Mouse (Mus musculus) thymus, postnatal 14 days (tissue): ENCODE results near the gene Znfx1.

Experiments
- DNase-seq: peaks from one replicate; pipeline ENCODE4 v3.0.0; 2021

Gene Znfx1

DNA sequence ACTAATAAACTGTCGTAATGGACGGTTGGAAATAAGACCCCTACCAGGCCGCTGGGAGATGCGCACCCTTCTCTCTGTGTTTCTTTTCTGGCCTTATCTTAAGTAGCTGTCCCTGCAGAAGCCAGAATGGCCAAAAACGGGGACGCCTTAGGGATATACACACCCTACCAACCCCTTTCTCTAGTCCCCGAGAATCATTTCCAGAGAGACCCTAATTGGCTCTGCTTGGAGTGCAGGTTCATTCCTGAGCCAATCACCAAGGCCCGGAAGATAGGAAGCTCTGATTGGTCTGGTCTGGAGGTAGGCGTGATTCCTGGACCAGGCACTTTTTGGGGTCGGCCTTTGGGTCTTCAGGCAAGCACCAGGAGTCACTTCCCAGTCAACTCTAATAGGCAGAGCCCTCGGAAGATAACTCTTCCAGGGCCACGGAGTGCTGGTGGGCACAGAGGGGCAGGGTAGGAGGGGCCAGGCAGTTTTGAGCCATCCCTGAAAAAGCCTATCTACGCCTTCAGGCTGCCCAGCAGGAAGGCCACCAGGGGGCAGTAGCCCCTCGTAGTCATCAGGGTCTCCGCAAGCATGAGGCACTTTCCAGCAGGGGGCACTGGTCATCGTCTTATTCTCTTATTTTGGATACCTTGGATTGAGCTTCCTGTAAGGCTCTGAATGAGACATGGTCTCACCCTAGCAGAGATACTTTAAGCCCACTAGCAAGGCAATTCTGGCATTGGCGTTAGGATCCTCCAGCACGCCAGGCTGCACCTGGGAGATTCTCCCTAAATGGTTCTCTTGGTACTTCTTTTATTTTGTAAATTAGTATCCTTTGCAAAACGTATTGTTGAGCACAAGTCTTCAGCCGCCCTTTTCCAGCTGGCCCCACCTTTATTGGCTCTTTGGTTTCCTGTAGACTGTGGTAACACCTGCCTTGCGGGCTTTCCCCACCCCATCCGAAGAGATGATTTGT, 9.1 kb upstream of the Znfx1 start:
- DNase-seq = peak; percentile 93

GRCm38 (mm10) chr2:167071266-167071640, 8.4 kb upstream of the Znfx1 start:
- no peak for DNase-seq

DNA sequence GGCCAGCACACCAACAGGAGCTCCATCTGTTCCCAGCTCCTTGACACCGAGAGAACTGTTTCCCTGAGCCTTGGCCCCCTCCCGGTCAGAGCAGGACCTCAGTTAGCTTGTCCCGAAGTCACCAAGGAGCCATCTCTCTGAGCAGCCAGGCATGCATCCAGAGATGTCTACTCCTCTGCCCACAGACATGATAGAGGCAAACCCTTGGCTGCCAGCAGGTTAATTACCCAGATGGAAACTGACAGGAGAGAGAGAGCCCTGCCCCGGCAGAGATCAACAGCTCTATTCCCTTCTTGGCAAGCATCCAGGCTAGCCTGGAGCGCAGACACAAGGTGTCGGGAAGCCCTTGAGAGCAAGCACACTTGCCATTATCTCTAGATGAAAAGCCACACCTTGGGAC, 7.5 kb upstream of the Znfx1 start:
- no peak for DNase-seq

GRCm38 (mm10) chr2:167067575-167067974, 4.8 kb upstream of the Znfx1 start:
- no peak for DNase-seq

- no peak for DNase-seq
Observed at GRCm38 (mm10) chr2:167066528-167067516, 4.0 kb upstream of the Znfx1 start.

DNA sequence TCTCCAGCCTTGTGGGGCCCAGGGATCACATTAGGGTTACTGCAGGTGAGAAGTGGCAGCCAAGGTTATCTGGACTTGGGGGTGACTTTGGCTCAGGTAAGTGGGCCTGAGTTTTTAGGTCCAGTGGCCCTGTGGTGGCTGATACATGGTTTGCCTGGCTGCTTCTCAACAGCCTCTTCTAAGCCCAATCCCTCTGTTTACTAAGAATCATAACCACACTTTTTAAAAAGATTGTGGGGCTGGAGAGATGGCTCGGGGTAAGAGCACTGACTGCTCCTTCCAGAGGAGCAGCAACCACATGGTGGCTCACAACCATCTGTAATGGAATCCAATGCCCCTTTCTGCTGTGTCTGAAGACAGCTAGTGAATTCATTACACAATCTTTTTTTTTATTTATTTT, 3.2 kb upstream of the Znfx1 start:
- no peak for DNase-seq

DNA sequence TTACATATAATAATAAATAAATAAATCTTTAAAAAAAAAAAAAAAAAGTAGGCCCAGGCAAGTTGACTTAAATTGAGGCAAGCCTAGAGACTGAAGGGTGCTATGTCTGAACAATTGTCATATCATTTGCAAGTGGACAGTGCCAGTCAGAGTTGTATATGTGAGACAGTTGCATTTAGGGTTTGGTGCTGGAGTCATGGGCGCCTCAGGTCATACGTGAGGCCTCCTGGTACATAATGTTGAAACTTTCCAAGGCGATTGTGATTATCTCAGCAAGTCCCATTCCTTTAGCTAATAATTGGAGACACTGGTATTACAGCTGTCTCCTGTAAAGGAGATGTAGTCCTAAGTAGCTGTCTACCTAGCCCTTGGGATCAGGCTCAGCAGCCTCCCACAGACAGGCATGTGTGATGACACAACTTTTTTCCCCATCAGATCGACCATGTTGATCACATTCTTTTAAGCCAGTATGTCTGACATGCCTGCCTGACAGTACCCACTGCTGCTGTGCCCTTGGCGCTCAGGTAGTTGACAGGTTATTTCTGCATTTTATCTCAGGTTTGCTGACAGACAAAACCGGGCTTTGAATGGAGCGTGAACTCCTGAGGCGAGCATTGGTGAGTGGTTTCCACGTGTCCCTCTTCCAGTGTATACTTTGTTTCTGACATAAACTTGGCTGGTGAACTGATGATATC, 1.9 kb upstream of the Znfx1 start:
- no peak for DNase-seq

DNA sequence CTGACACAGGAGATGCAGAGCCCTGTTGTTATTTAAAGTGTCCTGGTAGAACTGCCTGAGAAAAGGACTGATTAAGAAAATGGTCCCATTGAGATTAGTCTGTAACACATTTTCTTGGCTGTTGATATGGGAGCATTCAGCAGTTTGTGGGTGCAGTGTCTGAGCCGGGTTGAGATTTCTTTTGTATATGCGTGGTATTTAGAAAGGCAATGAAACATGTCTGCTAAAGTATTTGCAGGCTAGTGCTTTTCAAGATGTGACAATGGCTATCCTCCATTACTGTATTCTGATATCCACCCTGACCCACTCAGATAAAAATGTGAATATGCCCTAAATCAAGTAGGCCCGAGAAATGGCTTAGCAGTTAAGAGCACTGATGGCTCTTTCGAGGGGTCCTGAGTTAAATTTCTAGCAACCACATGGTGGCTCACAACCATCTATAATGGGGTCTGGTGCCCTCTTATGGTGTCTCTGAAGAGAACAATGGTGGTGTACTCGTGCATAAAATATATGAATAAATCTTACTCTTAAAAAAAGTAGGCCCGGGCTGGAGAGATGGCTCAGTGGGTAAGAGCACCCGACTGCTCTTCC, 1.2 kb upstream of the Znfx1 start:
- DNase-seq = peak; percentile 24

- peak; percentile 96 for DNase-seq
Observed at GRCm38 (mm10) chr2:167062497-167062911, 311 bp downstream of the Znfx1 start.

DNA sequence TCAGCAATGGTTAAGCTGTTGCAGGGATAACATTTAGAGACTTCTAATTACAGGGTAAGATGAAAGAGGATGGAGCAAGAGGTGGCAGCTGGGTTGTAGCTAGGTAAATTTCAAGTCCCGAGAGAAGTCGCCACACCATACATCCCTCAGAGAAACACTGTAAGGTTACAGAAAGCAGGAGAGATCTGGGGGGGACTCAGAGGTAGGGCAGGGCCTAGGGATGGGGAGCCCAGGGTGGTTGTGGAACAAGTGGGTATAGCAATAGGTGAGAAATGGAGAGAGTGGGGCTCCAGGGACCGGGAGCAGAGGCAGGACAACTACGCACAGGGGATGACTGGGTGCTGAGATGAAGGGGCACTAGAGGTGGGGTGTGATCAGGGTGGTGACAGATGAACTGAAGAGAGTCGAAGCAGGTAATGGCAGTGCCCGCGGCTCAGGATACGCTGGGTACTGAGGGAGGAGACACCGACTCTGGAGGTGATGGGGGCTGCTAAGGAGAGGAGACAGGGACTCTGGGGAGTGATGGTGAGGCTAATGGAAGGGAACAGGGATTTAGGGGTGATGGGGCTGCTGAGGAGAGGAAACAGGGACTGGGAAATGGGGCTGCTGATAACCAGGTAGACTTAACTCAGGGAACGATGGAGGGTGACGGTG, 1.3 kb downstream of the Znfx1 start:
- peak; percentile 31 for DNase-seq

GRCm38 (mm10) chr2:167060761-167061160, 2.1 kb downstream of the Znfx1 start:
- no peak for DNase-seq

DNA sequence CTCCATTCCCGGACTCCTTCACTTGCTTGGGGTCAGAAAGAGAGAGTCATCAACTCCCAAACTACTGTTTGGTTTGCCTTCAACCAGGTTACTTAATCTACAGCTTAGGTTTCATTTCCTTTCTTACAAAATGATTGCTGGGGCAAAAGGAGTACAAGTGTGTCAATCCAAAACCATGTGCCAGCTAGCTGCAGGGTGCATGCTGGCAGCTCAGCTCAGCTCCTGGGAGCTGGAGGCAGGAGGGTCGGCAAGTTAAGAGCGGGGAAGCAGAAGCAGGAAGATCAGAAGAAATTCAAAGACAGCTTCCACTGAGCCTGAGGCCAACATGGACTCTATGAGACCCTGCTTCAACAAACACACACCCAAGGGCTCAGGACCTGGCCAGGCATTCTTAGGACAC, 2.5 kb downstream of the Znfx1 start:
- DNase-seq = no peak

GRCm38 (mm10) chr2:167059960-167060359, 2.9 kb downstream of the Znfx1 start:
- no peak for DNase-seq

GRCm38 (mm10) chr2:167059536-167059935, 3.3 kb downstream of the Znfx1 start:
- no peak for DNase-seq

- DNase-seq = no peak
Observed at GRCm38 (mm10) chr2:167058814-167059387, 3.9 kb downstream of the Znfx1 start.

- no peak for DNase-seq
Observed at GRCm38 (mm10) chr2:167058201-167058600, 4.6 kb downstream of the Znfx1 start.

GRCm38 (mm10) chr2:167056942-167057323, 5.9 kb downstream of the Znfx1 start:
- DNase-seq = no peak

DNA sequence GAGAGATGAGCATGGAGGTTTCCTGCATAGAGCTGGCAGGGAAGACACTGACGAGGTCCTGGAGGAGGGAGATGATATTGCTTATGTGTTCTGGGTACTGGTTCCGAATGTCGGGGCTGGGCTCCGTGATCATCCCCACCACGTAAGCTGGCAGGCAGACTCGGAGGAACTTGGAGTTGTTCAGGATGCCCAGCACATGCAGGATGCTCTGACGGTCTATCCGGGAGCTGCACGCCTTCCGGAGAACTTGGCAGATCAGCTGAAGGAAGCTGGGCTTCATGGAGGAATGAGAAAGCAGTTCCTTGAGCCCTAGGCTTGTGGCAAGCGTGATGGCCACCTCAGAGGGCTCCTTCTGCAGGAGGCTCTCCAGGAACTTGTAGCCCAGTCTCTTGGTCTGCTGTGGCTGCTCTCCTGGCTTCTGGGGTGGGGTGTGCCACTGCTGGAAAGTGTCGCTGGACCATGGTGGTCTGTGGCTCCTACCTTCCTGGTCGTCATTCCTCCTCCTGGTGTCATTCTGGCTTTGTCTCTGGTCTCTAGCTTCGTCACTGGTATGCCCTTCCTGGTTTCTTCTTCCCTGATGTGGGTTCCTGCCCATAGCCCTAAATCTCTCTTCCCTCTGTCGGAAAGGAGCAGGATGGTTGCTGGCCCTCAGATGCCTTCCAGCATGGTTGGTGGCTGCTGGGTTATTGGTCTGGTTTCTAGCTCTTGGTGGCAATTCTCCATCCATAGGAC, 6.4 kb downstream of the Znfx1 start:
- DNase-seq = no peak

GRCm38 (mm10) chr2:167055386-167055785, 7.4 kb downstream of the Znfx1 start:
- DNase-seq = no peak

GRCm38 (mm10) chr2:167053127-167053844, 9.5 kb downstream of the Znfx1 start:
- no peak for DNase-seq
